Mouse (Mus musculus): ENCODE measurements at regions not wholly inside any gene's neighbourhood (a gene's known extent, or its start where the extent isn't known, plus 50 kb on each side); places are given as distances from the start of the nearest gene placed in this dataset.

- TF ChIP-seq CTCF (IDR thresholded peaks at IDR 0.05; ENCODE audit: insufficient read depth, low read depth, low read length) (no peak), POLR2A (IDR thresholded peaks at IDR 0.05; ENCODE audit: insufficient read depth, low read depth, low read length) (no peak)
- no peak overlapping the region for H3K4me3 ChIP-seq (ENCODE audit: insufficient read depth, low read depth, low read length)
- 68% methylated on average over 4 of the region's 4 CpGs for WGBS
These were observed 257.4 kb upstream of the Tbl1xr1 start for GRCm38 (mm10) chr3:21819030-21819429.

GRCm38 (mm10) chr3:21820051-21820598, 256.3 kb upstream of the Tbl1xr1 start:
- 70% methylated on average over 3 of the region's 3 CpGs for WGBS
- H3K4me3 ChIP-seq (ENCODE audit: insufficient read depth, low read depth, low read length) = no peak overlapping the region
- H3K27ac ChIP-seq (ENCODE audit: insufficient read depth, low read depth, low read length) = no peak overlapping the region
- H3K4me1 ChIP-seq (ENCODE audit: control insufficient read depth, insufficient read depth, low read length) = no peaks in the 10 kb centered on the region
- no peak for TF ChIP-seq POLR2A (IDR thresholded peaks at IDR 0.05; ENCODE audit: insufficient read depth, low read depth, low read length)
- TF ChIP-seq CTCF (IDR thresholded peaks at IDR 0.05; ENCODE audit: insufficient read depth, low read depth, low read length) = no peak

More at GRCm38 (mm10) chr3:21819030-21819429, 257.4 kb upstream of the Tbl1xr1 start:
- H3K4me1 ChIP-seq (ENCODE audit: control insufficient read depth, insufficient read depth, low read length) = no peaks in the 10 kb centered on the region
- H3K27ac ChIP-seq (ENCODE audit: insufficient read depth, low read depth, low read length) = no peak overlapping the region

GRCm38 (mm10) chr3:21822675-21823074, 253.8 kb upstream of the Tbl1xr1 start:
- WGBS = 80% methylated on average over 4 of the region's 4 CpGs
- no peaks in the 10 kb centered on the region for H3K4me1 ChIP-seq (ENCODE audit: control insufficient read depth, insufficient read depth, low read length)
- H3K27ac ChIP-seq (ENCODE audit: insufficient read depth, low read depth, low read length) = no peak overlapping the region
- no peak for TF ChIP-seq POLR2A (IDR thresholded peaks at IDR 0.05; ENCODE audit: insufficient read depth, low read depth, low read length)
- no peak for TF ChIP-seq CTCF (IDR thresholded peaks at IDR 0.05; ENCODE audit: insufficient read depth, low read depth, low read length)
- H3K4me3 ChIP-seq (ENCODE audit: insufficient read depth, low read depth, low read length) = no peak overlapping the region

- Histone ChIP-seq H3K4me1 (ENCODE audit: control insufficient read depth, insufficient read depth, low read length) (no peaks in the 10 kb centered on the region), H3K27ac (ENCODE audit: insufficient read depth, low read depth, low read length) (no peak overlapping the region), H3K4me3 (ENCODE audit: insufficient read depth, low read depth, low read length) (no peak overlapping the region)
- WGBS = 60% methylated on average over 4 of the region's 4 CpGs
- no peak for TF ChIP-seq CTCF (IDR thresholded peaks at IDR 0.05; ENCODE audit: insufficient read depth, low read depth, low read length)
- no peak for TF ChIP-seq POLR2A (IDR thresholded peaks at IDR 0.05; ENCODE audit: insufficient read depth, low read depth, low read length)
These were observed 253.1 kb upstream of the Tbl1xr1 start for GRCm38 (mm10) chr3:21823331-21823730.

- no peak for TF ChIP-seq CTCF (IDR thresholded peaks at IDR 0.05; ENCODE audit: insufficient read depth, low read depth, low read length)
- TF ChIP-seq POLR2A (IDR thresholded peaks at IDR 0.05; ENCODE audit: insufficient read depth, low read depth, low read length) = no peak
- WGBS = 63% methylated on average over 8 of the region's 8 CpGs
- Histone ChIP-seq H3K4me1 (ENCODE audit: control insufficient read depth, insufficient read depth, low read length) (no peaks in the 10 kb centered on the region), H3K27ac (ENCODE audit: insufficient read depth, low read depth, low read length) (no peak overlapping the region), H3K4me3 (ENCODE audit: insufficient read depth, low read depth, low read length) (no peak overlapping the region)
These were observed 252.2 kb upstream of the Tbl1xr1 start for GRCm38 (mm10) chr3:21824101-21824880.

- Histone ChIP-seq H3K27ac (ENCODE audit: insufficient read depth, low read depth, low read length) (no peak overlapping the region), H3K4me1 (ENCODE audit: control insufficient read depth, insufficient read depth, low read length) (no peaks in the 10 kb centered on the region), H3K4me3 (ENCODE audit: insufficient read depth, low read depth, low read length) (no peak overlapping the region)
- TF ChIP-seq CTCF (IDR thresholded peaks at IDR 0.05; ENCODE audit: insufficient read depth, low read depth, low read length) = no peak
- TF ChIP-seq POLR2A (IDR thresholded peaks at IDR 0.05; ENCODE audit: insufficient read depth, low read depth, low read length) = no peak
- WGBS = 96% methylated on average over 5 of the region's 5 CpGs
These were observed 251.4 kb upstream of the Tbl1xr1 start for GRCm38 (mm10) chr3:21824913-21825610.

- TF ChIP-seq CTCF (IDR thresholded peaks at IDR 0.05; ENCODE audit: insufficient read depth, low read depth, low read length) (no peak), POLR2A (IDR thresholded peaks at IDR 0.05; ENCODE audit: insufficient read depth, low read depth, low read length) (no peak)
- Histone ChIP-seq H3K27ac (ENCODE audit: insufficient read depth, low read depth, low read length) (no peak overlapping the region), H3K4me1 (ENCODE audit: control insufficient read depth, insufficient read depth, low read length) (no peaks in the 10 kb centered on the region), H3K4me3 (ENCODE audit: insufficient read depth, low read depth, low read length) (no peak overlapping the region)
These were observed 248.8 kb upstream of the Tbl1xr1 start for GRCm38 (mm10) chr3:21827656-21828055.

GRCm38 (mm10) chr3:21833111-21833510, 243.3 kb upstream of the Tbl1xr1 start:
- WGBS = 96% methylated on average over 12 of the region's 12 CpGs
- no peak for TF ChIP-seq CTCF (IDR thresholded peaks at IDR 0.05; ENCODE audit: insufficient read depth, low read depth, low read length)
- no peak for TF ChIP-seq POLR2A (IDR thresholded peaks at IDR 0.05; ENCODE audit: insufficient read depth, low read depth, low read length)
- no peak overlapping the region for H3K27ac ChIP-seq (ENCODE audit: insufficient read depth, low read depth, low read length)
- H3K4me3 ChIP-seq (ENCODE audit: insufficient read depth, low read depth, low read length) = no peak overlapping the region
- H3K4me1 ChIP-seq (ENCODE audit: control insufficient read depth, insufficient read depth, low read length) = no peaks in the 10 kb centered on the region

GRCm38 (mm10) chr3:21835526-21835925, 240.9 kb upstream of the Tbl1xr1 start:
- H3K4me1 ChIP-seq (ENCODE audit: control insufficient read depth, insufficient read depth, low read length) = no peaks in the 10 kb centered on the region
- no peak overlapping the region for H3K4me3 ChIP-seq (ENCODE audit: insufficient read depth, low read depth, low read length)
- no peak for TF ChIP-seq POLR2A (IDR thresholded peaks at IDR 0.05; ENCODE audit: insufficient read depth, low read depth, low read length)
- no peak for TF ChIP-seq CTCF (IDR thresholded peaks at IDR 0.05; ENCODE audit: insufficient read depth, low read depth, low read length)
- WGBS = 45% methylated on average over 1 of the region's 1 CpGs
- no peak overlapping the region for H3K27ac ChIP-seq (ENCODE audit: insufficient read depth, low read depth, low read length)
